Mouse (Mus musculus) kidney, postnatal 4 days (tissue): ENCODE measurements around the gene Clec14a.
A peak's percentile ranks its signal among the peaks of the same experiment; 100 is the strongest.

Experiments
- DNase-seq, 2 experiments: peaks; one replicate each; pipeline ENCODE4 v3.0.0; 2021; ENCODE audit warnings: mixed read lengths in 2 of 2

The Clec14a gene

DNA sequence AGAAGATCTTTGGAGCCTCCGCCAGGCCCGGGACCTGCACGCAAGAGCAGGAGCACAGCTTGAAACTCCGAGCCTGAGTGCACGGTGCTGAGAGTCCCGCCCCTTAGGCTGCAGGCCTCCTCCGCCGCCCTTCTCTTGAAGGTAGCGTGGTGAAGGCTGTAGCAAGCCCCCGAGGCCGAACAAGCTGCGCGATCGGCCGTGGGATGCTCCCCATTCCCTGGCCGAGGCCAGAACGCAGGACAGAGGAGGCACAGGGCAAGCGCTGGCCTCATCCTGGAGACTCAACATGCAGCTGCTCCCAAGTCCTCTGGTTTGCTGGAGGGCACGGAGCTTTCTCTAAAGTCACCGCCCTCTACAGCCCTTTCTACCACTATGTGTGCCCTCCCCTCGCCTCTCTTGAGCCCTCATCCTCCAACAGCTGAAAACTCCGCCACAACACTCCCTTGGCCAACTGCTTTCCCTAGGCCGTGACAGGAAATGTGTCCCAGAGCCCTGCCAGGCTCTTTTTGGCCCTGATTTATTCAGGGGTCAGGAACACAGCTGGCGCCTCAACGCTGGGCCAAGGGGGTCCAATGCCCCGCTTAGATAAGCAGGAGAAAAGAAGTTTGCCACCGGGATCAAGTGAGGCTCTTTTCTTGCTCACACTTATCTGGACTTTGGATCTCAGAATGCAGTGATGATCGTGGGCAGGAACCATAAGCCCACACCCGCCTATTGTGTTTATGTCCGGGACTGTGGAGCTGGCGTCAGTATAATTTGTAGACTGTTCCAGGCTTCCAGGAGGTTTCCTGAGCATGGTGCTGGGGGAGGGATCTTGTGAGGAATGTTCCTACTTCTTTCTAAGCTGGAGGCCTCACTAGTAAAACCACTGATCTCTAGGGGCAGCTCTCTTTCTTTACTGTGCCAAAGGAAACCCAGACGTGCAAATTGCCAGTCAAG, at the start of gene Clec14a:
Gene Clec14a, minus strand, starts transcription at position 728 of the 939 bp plus-strand sequence.
- DNase-seq: peak; percentile 59 to 75

DNA sequence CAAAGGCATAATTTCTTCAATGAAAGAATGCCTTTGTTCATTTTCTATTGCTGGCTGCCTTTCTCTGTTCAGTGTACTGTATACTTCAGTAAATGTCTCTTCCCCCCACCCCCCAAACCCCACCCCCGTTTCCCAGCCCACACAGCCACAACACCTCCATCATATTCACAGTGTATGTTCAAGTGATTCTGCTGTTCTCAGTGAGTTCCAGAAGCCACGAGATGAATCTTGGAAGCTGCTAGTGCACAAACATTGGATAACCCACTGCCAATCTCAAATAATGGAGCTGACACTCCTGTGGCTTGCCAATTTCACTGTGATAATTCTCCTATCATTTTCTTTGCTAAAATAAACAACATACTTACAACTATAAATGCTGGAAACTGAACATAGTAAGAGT, 38.7 kb upstream of the Clec14a start:
- DNase-seq: no peak

DNA sequence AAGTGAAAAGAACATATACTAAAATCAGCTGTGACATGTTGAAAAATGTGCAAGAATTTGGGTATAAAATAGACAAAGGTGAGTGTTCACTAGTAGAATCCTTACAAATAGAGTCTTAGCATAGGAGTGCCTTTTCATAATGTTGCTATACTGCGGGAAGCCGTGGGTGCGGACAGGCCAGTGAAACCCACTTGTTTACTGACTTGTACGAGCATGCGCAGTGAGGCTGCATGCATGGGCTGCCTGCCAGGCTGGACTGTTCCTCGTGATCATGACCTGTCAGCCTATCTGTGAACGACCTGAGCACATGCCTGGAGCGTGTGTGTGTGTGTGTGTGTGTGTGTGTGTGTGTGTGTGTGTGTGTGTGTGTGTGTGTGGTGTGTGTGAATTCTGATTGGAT, 37.3 kb upstream of the Clec14a start:
- DNase-seq: peak; percentile 9 to 36

DNA sequence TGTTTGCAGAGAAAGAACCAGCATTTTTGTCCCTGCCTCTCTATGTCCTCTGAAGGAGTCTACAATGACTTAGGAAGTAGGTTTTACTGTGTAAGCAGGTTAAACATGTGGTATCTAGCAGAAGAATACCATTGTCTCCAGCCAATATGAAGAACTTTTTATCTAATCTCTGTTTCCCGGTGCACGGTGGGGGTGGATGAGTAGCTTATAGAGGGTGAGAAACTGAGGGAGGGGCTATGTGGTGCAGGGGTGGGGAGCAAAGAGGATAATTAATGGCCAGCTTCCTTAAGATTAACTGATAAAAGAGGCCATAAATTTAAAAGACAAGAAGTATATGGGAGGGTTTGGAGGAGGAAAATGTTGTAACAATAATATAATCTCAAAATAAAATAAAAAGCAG, 36.5 kb upstream of the Clec14a start:
- DNase-seq: no peak

DNA sequence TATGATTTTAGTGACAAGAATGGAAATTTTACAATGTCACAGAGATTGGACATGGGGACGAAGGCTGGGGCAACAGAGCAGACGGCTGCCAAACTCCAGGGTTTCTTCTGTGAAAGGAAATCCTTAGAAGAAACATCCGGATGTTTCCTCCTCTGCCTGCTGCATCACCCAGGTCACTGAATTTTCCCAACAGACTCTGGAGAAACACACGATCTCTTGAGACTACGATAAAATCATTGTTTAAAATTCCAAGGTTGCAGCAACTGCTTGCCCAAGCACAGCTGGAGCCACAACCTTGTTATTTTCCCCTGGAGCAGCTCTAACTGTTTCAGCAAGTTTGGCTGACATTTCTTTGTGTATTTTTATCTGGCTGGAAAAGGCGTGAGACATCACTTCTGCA, 27.9 kb upstream of the Clec14a start:
- DNase-seq: peak in 1 of 2 experiments; percentile 6

DNA sequence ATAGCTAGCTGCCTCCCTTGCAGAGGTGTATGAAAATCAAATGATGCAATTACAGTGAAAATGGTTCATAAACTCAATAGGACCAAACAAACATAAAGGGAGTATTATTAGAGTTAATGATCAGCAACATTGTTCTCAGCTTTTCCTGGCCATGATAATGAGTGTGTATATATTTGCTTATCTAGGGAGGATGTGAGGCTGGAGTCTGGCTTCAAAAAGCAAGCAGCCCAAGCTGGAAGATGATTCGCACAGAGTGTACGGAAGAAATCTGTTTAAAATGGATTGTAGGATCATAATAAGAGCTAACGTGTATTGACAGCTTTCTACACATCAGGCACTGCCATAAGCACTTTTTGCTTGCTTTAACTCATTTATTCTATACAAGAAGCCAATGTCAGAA, 16.8 kb upstream of the Clec14a start:
- DNase-seq: no peak

DNA sequence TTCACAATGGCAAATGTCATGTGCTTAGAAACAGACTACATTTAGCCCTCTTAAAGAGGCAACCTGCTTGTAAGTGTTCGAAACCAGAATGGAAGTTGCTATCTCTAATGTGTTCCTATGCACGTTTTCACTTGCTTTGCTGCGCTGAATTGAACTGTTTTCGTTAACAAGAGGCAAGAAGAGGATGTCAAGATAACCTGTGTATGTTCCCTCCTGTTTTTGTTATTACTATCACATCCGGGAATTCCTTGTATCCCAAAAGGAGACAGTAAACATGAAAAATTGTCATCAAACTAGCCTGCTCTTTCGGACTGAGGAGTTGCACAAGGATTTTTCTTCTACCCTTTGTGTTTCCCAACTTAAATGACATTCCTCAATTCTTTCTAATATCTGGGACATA, 1.4 kb upstream of the Clec14a start:
- no peak for DNase-seq

DNA sequence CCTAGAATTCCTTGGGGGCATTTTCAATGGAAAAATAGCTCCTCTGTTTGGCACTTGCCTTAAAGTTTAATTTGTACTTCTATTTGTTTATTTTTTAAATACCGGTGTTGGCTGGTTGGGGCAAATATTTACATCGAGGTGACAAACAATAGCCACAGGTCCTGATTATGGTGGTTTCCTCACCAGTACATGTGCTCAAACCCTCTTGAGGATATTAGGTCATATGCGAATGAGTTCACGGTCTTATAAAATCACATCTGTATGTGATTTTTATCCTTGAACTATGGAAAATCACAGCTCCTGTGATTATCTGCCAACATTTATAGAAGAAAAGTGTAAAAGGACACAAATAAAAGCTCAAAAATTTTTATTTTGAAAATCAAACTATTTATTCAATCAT, 415 bp upstream of the Clec14a start:
- DNase-seq: no peak

DNA sequence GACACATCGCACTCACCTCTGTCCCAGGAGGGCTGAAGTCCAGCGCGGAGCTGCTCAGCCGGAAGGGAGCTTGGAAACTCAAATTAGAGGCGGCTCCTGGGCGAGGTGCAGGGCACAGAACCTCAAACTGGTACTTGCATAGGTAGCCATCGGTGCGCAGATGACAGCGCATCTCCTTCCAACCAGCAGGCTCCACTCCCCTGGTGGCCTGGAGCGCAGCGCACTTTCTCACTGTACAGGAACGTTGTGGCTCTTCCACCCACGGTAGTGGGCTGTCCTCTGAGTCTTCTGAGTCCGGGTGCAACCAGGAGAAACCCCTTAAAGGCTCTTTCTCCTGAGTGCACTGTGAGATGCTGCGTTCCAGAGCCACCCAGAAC, 916 bp downstream of the Clec14a start:
- peak; percentile 43 to 60 for DNase-seq

DNA sequence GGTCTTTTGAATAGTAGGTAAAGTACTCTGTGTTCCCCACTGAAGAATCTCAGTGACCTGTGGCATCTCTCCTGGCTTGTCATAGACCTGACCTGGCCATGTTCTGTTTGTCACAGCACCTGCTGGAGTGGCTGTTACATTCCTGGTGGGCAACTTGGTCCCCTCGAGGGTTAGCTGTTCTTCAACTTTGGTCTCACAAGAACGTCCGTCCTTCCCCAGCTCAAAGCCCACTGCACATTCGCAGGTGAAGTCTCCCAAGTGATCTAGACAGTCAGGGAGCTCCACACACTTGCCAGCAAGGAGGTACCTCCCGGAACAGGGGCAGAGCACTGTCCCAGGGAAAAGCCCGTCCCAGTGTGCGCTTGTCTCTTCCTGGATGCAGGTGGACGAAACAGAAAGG, 1.3 kb downstream of the Clec14a start:
- DNase-seq: peak in 1 of 2 experiments; percentile 3

DNA sequence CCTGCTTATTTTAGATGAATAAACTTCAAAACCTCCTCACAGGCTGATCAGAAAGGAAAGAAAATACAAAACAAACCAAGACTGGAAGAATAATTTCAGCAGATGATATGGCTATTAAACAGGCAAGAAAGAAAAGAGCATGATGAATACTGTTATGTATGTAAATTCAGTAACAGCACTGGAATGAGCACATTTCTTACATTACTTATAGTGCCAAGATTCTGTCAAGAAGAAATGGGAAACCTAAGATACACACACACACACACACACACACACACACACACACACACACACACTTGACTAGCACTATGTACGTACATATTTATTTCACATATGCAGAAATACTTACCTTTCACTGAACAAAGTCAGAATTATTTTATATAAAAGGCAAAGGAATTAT, 17.2 kb downstream of the Clec14a start:
- no peak for DNase-seq

DNA sequence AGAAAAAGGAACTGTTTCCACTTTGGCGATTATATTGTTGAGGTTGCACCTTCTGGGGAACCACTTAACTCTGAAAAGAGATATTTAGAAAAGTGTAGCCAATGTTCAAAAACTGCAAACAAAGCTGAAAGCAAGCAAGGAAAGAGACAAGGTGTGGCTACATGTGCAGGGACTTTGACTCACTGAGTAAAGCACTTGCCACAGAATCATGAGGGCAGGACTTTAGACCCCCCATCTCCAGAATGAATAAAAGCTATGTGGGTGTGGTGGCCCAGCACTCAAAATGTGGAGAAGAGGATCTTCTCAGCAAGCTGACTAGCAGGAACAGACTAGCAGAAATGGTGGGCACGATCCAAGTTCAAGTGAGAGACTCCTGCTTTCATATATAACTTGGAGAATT, 36.6 kb downstream of the Clec14a start:
- no peak for DNase-seq

DNA sequence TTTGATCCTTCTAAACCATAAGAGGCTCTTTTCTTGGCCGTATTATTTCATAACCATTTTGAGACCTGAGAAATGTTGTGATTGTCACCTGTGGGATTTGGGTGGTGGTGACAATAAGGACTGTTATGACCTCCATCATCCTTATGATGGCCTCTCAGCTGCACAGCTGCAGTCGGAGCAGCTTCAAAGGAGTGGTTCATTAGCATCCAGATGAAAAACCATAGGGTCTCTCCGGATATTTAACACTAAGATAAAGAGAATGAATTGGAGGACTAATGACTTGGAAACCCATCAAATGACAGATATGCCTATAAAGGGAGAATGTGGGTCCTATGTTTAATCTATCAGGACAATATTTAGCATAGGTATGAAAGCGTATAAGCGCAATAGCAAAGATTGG, 43.4 kb downstream of the Clec14a start:
- DNase-seq: no peak

DNA sequence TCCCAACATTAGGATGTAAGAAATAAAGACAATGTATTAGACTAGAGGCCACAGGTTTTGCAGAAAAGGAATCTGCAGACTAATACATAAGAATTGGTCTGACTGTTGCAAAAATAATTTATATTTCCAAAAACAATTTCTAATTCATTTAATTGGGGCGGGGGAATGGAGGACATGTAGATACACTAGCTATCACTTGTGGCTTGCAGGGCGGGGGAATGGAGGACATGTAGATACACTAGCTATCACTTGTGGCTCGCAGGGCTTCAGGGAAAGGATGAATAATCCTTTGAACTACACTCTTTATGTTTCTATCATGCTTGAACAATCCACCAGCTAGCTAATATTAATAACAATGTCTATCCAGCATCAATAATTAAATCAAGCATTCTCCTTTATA, 50.0 kb downstream of the Clec14a start:
- no peak for DNase-seq

DNA sequence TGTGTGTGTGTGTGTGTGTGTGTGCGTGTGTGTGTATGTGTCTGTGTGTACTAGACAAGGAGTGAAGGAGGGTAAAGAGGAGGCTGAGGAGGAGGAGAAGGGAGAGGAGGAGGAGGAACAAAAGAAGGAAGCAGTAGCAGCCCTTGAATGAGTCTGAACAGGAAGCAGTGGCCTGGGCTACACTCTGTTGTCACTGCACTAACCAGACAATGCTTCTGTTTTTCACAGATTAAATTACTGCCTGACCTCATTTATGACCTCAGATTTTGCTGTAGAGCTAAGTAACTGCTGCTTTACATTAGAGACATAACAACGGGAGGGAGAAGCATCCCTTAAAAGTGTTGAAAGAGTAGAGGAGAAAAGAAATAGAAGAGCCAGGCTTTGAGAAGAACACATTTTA, 52.9 kb downstream of the Clec14a start:
- DNase-seq: no peak
